Mouse (Mus musculus) spleen, postnatal 4 days (tissue): ENCODE measurements around the gene Nudt4.
"Not testable (repeated sequence)": the region's sequence is repeated elsewhere in the genome, so short reads cannot be mapped to it uniquely, and the experiment has no call there.

ENCODE experiments used
- DNase-seq, 2 experiments: peaks; one replicate each; pipeline ENCODE4 v3.0.0; 2022; ENCODE audit warnings: low spot score in 2 of 2

The Nudt4 gene

GRCm38 (mm10) chr10:95567550-95567949 lies 3.6 kb upstream of the Nudt4 start:
- DNase-seq = no peak

GRCm38 (mm10) chr10:95566786-95567185 lies 2.8 kb upstream of the Nudt4 start:
- no peak for DNase-seq

GRCm38 (mm10) chr10:95565156-95565854 lies 1.4 kb upstream of the Nudt4 start:
- DNase-seq = no peak

- peak; percentile 50 to 80 for DNase-seq
Measured at GRCm38 (mm10) chr10:95562859-95563841, 796 bp downstream of the Nudt4 start.

- DNase-seq = no peak
Measured at GRCm38 (mm10) chr10:95562395-95562794, 1.6 kb downstream of the Nudt4 start.

GRCm38 (mm10) chr10:95561616-95562015 lies 2.3 kb downstream of the Nudt4 start:
- no peak for DNase-seq

GRCm38 (mm10) chr10:95560394-95560983 lies 3.5 kb downstream of the Nudt4 start:
- DNase-seq = no peak

- DNase-seq = no peak
Measured at GRCm38 (mm10) chr10:95559426-95559825, 4.5 kb downstream of the Nudt4 start.

- DNase-seq = peak in 1 of 2 experiments; percentile 37
Measured at GRCm38 (mm10) chr10:95557337-95557828, 6.6 kb downstream of the Nudt4 start.

- DNase-seq = no peak
Measured at GRCm38 (mm10) chr10:95555866-95556265, 8.1 kb downstream of the Nudt4 start.

- no peak for DNase-seq
Measured at GRCm38 (mm10) chr10:95552326-95552725, 11.6 kb downstream of the Nudt4 start.

- no peak for DNase-seq
Measured at GRCm38 (mm10) chr10:95551752-95552151, 12.2 kb downstream of the Nudt4 start.

- no peak for DNase-seq
Measured at GRCm38 (mm10) chr10:95550506-95550905, 13.4 kb downstream of the Nudt4 start.

- not testable (repeated sequence) for DNase-seq
Measured at GRCm38 (mm10) chr10:95549080-95549479, 14.9 kb downstream of the Nudt4 start.

GRCm38 (mm10) chr10:95548154-95548826 lies 15.7 kb downstream of the Nudt4 start:
- DNase-seq = no peak

GRCm38 (mm10) chr10:95546178-95546577 lies 17.8 kb downstream of the Nudt4 start:
- no peak for DNase-seq

GRCm38 (mm10) chr10:95545051-95545450 lies 18.9 kb downstream of the Nudt4 start:
- DNase-seq = no peak

- no peak for DNase-seq
Measured at GRCm38 (mm10) chr10:95544651-95545050, 19.3 kb downstream of the Nudt4 start.

GRCm38 (mm10) chr10:95544004-95544403 lies 19.9 kb downstream of the Nudt4 start:
- DNase-seq = no peak

GRCm38 (mm10) chr10:95543377-95543776 lies 20.6 kb downstream of the Nudt4 start:
- no peak for DNase-seq

- DNase-seq = no peak
Measured at GRCm38 (mm10) chr10:95542916-95543315, 21.0 kb downstream of the Nudt4 start.

GRCm38 (mm10) chr10:95539841-95540240 lies 24.1 kb downstream of the Nudt4 start:
- DNase-seq = no peak
